Mouse (Mus musculus): ENCODE data around the gene Taldo1. TPM values are rescaled to one million over a fixed set of nuclear protein-coding genes. Genes with fewer than 3 reads are reported as not detected.

Taldo1 gene
- 100 to 1,000 TPM in 1 of 2 experiments, 10 to 100 TPM in 1; 96.6 to 104 TPM for total RNA-seq (2021)
- long read RNA-seq, experiment 1, transcript Taldo1-201 (8 exons, 1,229 nt) = major isoform, 149 of 154 reads
- long read RNA-seq, experiment 1, partial matches to known transcripts = 4 of 154 reads
- long read RNA-seq, experiment 1, other reads (novel, unspliced or antisense) = 1 of 154 reads
- long read RNA-seq, experiment 2, transcript Taldo1-201 (8 exons, 1,229 nt) = major isoform, 145 of 151 reads
- long read RNA-seq, experiment 2, partial matches to known transcripts = 1 of 151 reads
- long read RNA-seq, experiment 2, other reads (novel, unspliced or antisense) = 5 of 151 reads

DNA sequence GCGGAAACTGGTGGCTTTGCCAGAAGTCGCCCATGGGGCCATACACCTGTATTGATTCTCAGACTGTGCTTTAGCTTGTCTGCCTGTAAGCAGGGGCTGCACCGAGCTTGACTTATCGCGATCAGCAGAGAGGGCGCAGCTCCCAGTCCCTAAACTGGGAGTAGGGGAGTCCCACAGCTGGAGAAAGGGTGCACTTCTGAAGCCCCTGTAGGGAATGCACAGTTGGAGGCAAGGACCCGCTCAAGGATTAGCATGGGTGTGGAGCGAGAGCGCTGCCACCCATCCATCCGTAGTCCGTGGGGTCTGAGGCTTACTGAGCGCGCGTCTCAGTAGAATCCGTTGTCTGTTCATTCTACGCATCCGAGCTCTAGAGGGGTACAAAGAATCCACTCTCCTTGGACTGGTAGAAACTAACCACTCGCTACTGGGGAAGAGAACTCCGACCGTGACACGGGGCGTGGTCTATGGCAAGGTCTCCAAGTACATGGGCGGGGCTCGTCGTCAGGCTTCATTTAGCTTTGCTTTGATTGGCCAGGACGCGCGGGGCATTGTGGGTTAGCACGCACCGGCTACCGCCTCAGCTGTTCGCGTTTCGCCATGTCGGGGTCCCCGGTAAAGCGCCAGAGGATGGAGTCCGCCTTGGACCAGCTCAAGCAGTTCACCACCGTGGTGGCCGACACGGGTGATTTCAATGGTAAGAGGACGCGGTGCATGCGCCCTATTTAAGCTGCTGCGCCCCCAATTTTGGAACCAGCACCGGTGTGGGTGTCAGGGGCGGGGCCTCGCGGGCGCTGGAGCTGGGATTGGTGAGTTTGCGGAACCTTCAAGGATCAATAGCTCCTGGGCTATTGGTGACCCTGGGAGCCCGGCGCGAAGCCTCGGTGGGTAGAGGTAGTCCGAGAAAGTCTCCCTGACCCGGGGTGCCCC is at the start of gene Taldo1:
Gene Taldo1 (plus strand): TSS at position 575 of the 927 bp plus-strand sequence.
- DNase-seq (ENCODE audit: low spot score in 2 of 2) = peak; percentile 96 to 97

DNA sequence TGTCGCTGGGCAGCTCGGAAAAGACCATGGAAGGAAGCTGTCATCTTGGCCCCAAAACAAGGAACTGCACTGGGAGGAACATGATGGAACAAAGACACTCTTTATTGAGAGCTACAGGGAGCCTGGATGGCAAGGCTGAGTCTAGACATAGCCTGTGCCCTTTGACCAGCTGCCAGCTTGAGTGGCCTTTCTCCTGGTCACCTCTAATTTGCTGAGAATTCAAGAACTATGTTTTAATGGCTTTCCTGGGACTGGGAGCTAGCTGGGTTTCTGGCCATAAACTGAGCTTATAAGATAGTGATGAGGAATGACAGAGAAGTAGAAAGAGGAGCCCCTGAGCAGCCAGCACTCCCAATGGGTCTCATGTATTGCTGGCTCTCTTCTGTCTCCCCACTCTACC is 48.8 kb upstream of the Taldo1 start:
- DNase-seq (ENCODE audit: low spot score in 2 of 2) = no peak

DNA sequence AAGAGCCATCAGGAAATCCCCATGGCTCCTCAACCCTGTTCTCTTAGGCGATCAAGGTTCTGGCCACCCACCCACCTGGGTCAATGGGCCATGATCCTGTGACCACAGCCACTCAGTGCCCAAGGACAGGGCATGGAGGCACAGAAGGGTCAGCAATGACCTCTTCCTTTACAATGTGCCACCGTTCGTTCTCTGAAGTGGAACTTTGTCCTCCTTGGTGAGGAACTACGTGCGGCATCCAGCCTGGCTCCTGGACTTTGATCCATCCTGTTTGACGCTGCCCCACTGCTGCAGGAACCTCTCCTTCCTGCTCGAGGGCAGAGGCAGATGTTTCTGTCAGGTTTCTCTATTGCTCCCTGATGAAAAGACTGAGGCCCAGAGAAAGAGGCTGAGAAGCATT is 48.3 kb upstream of the Taldo1 start:
- no peak for DNase-seq (ENCODE audit: low spot score in 2 of 2)

DNA sequence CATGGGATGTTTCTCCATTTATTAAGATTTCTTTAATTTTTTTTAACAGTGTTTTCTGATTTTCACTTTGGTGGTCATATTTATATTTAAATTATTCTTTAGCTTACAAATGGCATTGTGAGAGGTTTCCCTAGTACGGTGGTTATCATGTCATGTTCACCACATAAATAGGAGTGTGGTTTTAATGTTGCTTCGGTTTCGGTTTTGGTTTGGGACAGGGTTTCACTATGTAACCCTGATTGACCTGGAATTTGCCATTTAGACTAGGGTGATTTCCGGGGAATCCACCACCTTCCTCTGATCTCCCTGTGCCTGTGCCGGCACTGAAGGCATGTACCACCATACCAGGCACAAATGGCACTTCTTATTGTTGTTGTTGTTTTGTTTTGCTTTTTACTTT is 47.2 kb upstream of the Taldo1 start:
- DNase-seq (ENCODE audit: low spot score in 2 of 2) = no peak

DNA sequence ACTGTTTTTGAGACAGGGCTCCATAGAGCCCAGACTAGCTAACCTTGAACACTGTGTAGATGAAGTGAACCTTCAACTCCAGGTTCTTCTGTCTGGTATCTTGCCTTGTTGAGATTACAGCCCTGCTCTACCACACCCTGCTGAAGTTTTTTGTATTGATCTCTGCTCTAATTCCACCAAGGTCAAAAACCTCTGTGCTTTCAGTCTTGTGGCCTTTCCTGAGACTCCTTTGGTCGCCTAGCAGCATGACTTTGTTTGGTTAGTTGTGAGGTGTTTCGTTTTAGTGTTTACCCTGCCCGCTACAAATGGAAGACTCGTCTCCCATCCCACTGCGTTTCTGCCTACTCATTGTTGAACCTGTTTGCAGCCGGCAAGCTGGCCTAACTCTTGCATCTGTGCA is 40.9 kb upstream of the Taldo1 start:
- DNase-seq (ENCODE audit: low spot score in 2 of 2) = no peak

DNA sequence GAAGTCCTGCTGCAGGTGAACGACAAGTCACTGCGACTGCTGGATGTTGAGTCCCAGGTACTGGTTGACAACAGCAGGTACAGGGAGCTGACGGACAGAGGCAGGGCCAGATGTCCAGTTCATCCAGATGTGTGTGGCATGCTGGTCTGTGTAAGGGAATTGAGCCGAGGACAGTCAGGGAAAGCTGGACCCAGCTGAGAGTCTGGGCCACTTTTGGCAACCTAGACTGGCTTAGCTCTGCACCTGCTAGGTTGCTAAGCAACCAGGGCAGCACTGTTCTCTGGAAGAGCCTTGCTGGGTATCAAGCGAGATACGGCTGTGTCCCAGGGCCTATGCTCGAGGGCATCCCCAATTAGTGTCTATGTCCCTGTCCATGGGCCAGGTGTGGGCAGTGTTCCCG is 36.9 kb upstream of the Taldo1 start:
- no peak for DNase-seq (ENCODE audit: low spot score in 2 of 2)

DNA sequence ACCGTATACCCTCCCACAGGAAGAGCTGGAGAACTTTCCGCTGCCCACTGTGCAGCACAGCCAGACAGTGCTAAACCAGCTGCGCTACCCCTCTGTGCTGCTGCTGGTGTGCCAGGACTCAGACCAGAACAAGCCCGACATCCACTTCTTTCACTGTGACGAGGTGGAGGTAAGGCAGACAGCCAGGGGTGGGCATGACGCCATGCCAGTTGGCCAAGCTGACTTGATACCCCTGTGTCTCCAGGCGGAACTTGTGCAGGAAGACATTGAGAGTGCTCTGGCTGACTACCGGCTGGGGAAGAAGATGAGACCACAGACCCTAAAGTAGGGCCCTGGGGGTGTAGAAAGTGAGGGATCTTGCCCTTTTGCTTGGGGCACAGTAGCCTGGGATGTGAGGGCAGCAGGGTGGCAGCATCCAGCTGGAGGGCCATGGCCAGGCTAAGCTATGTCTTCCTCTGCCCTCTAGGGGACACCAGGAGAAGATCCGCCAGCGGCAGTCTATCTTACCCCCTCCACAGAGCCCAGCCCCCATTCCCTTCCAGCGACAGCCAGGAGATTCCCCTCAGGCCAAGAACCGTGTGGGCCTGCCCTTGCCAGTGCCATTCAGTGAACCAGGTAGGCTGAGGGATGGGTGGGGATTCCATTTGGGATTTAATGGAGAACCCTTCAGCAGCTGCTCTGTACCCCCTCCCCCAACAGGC is 36.2 kb upstream of the Taldo1 start:
- DNase-seq (ENCODE audit: low spot score in 2 of 2) = no peak

DNA sequence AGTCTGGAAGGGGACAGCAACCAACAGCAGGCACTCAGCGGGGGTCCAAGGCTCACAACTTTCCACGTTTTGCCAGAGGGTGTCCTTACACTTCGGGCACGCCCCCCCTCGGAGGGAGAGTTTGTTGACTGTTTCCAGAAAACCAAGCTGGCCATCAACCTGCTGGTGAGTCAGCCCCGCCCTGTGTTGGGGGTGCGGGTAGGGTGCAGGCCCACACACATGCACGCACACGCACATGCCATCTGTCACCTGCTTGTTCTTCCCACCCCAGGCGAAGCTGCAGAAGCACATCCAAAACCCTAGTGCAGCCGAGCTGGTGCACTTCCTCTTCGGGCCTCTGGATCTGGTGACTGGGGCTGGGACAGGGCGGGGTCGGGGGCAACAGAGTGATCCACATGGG is 35.0 kb upstream of the Taldo1 start:
- DNase-seq (ENCODE audit: low spot score in 2 of 2) = peak; percentile 46 to 47

DNA sequence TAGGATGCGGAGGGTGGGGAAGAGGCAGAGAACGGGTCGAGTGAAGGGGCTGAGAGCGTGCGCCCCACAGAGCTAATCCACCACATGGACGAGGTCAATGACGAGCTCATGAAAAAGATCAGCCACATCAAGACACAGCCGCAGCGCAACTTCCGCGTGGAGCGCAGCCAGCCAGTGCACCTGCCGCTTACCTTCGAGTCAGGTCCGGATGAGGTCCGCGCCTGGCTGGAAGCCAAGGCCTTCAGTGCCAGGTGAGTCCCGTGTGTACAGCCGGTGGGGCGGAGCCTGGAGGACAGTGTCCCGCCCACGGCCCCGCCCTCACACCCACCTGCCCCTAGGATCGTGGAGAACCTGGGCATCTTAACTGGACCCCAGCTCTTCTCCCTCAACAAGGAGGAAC is 30.5 kb upstream of the Taldo1 start:
- DNase-seq (ENCODE audit: low spot score in 2 of 2) = no peak

DNA sequence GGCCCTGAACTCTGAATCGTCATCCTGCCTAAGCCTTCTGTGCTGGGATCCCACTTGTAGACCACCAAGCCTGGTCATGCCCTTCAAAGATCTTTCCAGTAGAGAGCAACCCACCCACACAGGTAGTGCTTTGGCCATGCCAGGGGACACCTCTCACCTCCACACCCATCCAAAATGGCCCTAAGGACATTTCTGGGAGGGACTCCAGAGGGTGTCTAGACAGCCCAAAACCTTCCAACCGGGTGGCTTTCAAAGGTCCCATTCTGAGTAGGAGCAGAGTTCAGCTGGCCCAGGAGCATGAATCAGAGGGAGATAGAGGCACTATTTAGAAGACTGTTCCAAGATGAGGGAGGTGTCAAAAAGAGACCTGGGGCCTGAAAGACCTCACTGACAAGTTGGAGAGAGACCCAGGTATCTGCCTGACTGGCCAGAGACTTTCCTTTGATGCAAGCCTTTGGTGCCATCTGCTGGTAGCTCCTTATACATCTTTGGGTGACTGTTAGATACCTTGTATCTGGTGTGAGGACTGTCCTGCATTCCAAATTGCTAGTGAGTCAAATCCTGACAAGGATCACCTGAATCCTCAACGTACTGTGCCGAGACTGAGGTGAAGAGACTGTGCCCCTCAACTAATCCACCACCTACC is 28.8 kb upstream of the Taldo1 start:
- peak; percentile 74 to 86 for DNase-seq (ENCODE audit: low spot score in 2 of 2)

DNA sequence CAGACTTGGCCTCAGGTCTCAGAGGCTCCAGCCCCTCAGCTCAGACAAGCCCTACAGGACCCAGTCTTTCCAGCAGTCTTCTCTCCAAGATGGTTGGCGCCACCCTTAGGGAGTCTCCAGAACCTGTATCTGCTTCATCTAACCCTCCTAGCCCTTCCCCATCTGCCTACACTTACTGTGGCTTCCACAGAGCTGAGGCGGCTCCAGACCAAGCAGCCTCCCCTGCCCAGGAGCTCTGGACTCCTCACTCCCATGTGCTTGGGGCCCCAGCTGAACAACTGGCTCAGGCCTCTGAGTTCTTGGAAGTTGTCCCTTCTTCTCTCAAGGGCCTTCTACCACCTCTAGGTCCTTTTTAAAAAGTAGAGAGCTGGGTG is 28.3 kb upstream of the Taldo1 start:
- no peak for DNase-seq (ENCODE audit: low spot score in 2 of 2)

DNA sequence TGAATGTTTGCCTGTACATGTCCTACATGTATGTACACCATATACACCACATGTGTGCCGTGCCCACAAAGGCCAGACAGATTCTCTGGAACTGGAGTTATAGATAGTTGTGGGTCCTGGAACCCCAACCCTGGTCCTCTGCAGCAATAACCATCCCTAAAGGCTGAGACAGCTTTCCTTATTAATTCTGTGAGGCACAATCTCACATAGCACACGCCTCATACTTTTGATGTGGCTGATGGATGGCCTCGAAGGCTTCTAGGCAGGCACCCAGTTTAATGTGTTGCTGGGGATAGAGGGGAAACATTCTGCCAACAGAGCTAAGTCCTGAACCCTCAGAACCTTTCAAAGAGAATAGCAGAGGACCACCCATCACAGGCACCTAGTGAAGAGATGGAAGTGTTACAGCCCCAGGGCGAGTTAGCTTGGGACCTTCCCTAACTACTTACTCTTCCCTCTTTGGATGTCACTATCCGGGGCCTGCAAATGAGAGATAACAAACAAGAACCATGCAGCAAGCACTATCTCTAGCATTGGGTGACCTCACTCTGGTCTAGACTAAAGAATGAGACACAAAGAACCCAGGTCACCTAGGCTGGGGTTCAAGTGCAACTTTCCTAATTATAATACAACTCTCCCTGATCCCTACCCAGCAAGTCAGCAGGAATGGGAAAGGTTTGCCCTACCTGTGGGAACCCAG is 27.5 kb upstream of the Taldo1 start:
- DNase-seq (ENCODE audit: low spot score in 2 of 2) = no peak

DNA sequence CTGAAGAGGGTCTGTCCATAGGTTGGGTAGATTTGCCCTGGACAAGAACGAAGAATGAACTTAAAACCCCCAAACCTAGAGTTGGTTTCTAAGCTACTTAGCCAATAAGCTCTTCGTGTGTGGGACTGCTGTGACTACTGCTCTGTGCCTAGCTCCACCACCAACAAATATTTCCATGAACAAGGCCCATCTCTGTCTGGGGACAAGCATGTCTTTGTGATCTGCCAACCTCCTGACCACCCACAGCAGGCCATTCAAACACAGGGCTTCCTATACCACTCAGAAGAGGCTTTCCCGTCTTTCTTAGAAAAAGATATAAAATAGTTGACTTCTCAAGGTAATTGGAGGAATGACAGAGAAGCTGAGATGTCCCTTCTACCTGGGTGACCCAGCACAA is 27.0 kb upstream of the Taldo1 start:
- DNase-seq (ENCODE audit: low spot score in 2 of 2) = no peak

DNA sequence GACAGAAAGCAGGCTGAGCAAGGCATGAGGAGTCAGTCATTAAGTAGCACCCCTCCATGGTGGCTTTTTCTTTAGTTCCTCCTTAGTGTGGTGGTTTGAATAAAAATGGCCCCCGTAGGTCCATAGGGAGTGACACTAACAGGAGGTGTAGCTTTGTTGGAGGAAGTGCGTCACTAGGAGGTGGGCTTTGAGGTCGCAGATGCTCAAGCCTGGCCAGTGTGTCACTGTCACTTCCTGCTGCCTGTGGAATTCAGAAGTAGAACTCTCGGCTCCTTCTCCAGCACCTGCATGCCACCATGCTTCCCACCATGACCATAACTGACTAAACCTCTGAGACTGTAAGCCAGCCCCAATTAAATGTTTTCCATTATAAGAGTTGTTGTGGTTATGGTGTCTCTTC is 24.6 kb upstream of the Taldo1 start:
- no peak for DNase-seq (ENCODE audit: low spot score in 2 of 2)

DNA sequence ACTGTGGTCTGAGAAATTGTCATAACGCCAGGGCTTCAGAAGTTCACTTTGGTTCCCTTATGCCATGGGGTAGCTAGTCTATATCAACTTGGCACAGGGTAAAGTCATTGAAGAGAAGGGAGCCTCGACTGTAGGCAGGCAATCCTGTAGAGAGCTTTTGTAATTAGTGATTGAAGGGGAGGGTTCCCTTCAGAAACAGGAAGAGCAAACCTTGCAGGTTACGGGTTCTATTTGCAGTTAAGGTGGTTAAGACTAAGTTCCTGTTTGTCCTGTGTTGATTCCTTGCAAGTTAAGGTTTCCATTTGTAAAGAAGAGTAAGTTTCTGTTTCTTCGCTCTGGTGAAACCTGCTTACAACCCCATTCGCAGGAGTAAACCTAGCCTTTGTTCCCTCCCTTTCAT is 22.1 kb upstream of the Taldo1 start:
- no peak for DNase-seq (ENCODE audit: low spot score in 2 of 2)

DNA sequence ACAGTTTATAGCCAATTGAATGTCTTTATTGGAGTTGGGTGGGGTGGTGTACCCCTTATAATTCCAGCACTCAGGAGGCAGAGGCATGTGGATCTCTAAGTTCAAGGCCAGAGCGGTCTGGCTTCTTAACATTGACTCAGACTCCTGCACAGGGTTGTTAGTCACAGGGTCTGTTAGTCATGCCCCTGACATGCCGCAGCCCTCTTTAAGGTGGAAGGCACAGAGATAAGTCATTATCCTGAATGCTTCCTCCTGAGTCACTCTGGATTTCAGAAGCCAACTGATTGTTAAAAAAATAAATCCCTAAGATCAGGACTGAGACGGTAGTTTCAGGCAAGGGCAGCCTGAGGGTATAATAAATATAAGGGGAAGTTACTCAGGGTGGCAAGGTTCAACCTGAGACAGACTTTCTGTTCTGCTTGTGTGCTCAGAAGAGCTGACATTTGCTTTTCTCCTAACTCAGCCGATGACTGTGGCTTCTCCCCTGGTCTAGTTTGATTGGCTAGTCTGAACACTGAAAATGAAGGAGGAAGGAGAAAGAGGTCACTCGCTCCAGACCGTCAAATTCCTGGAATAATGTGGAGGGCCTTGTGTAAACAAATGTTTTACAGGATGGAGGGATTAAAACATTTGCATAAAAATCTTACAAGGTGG is 19.9 kb upstream of the Taldo1 start:
- DNase-seq (ENCODE audit: low spot score in 2 of 2) = no peak

DNA sequence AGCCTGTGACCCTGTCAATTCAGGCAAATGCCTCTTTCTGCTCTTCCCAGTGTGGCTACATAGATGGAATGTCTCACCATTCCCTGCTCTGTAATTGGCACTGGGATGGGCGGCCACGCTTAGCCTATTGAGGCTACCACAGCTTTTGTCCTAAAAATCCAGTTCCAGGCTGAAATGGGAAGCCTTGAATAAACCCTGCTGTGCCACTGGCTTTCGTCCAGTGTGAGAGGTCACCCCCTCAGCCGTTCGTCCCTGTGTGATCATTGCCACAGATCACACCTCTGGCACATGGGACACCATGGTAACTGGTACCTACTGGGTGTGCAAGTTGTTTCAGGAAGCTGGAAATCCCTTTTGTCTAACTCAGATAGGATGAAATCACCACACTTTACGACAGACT is 18.4 kb upstream of the Taldo1 start:
- no peak for DNase-seq (ENCODE audit: low spot score in 2 of 2)

DNA sequence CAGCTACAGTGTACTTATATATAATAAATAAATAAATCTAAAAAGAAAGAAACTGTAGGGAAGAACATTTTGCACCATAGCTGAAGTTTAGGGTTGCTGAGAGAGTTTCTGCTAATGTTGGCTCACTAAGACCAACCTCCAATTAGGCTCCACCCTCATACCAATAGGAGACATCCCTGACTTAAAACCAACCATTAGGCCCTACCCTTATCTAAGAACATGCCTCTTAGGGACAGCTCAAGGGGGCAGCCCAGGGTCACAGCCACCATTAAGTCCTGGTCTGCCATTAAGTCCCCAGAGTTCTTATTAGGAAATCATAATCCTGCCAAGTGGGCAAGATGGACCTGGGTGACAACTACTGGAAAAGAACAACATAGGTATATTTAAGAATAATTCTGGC is 17.6 kb upstream of the Taldo1 start:
- no peak for DNase-seq (ENCODE audit: low spot score in 2 of 2)

DNA sequence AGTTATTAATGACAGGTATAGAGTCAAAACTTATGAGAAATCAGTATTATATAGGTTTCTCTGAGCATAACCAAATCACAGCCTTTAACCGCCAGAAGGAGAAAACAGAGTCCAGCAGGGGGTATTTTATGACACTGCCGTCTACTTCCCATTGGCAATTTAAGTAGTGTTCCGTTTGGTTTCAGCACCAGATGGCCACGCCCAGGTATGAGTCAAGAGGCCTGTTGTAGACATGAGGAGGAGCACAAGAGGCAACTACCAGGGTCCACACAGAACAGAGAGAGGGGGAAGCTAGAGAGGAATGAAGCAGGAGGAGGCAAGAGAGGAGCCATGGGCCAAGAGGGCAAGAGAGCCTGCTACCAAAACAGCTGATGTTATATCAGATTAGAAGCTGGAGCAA is 12.4 kb upstream of the Taldo1 start:
- no peak for DNase-seq (ENCODE audit: low spot score in 2 of 2)
